ENCODE assay signal across 10 mouse cellular contexts in the genomic region with DNA sequence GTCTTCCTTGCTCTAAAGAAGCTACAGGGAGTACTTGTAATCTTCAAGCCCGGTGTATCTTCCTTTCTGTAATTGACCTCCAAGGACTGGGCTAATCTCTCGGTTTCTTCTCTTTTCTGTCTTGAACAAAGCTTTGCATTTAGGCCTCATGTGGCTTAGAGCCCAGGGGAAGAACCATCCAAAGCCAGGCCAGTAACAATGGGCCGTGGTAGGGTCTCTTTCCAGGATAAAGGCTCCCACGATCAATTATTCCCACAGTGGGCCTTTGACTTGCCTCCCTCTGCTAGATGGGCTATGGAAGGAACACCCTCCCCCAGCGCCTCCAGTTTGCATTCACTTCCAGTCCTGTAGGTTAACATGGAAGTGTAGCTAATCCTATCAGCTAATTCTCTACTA.
A peak's percentile ranks its signal among the peaks of the same experiment; 100 is the strongest.
DNase-seq lines count a peak whose midpoint lies in the region; ATAC-seq and TF ChIP-seq lines count a peak whose summit lies in the region.
"Had no signal": no experiment of that assay in that cellular context is flagged by ENCODE, and none has a peak within 500 bp of the region (broad histone marks: within the 10 kb centered on the region; RNA-seq: fewer than 3 reads in every experiment).

No protein-coding gene starts in this region.

- ATAC-seq in heart, embryonic 11.5 days (replicated peaks; ENCODE audit: insufficient number of reproducible peaks, low FRiP score, low TSS enrichment) = no peak
- ATAC-seq in lung, embryonic 15.5 days (ENCODE audit: borderline replicate concordance, extremely low read depth, low FRiP score, low TSS enrichment) = no peak
- ATAC-seq in hindbrain, postnatal 0 days = no peak
- no peak for ATAC-seq in neural tube, embryonic 15.5 days (ENCODE audit: low FRiP score)

- H3K4me3 ChIP-seq in heart, embryonic 11.5 days (ENCODE audit: low read depth, low read length) = no peak overlapping the region
- no peak overlapping the region for H3K4me3 ChIP-seq in lung, embryonic 15.5 days
- no peak overlapping the region for H3K4me3 ChIP-seq in hindbrain, postnatal 0 days (ENCODE audit: low read length)
- H3K4me3 ChIP-seq in neural tube, embryonic 15.5 days (replicated peaks) = no peak overlapping the region
- H3K4me3 ChIP-seq: neural tube, embryonic 12.5 days had no signal

- no peak overlapping the region for H3K4me2 ChIP-seq in heart, embryonic 11.5 days
- no peak overlapping the region for H3K4me2 ChIP-seq in lung, embryonic 15.5 days
- H3K4me2 ChIP-seq in hindbrain, postnatal 0 days (ENCODE audit: low read depth, low read length) = no peak overlapping the region
- H3K4me2 ChIP-seq in neural tube, embryonic 15.5 days = no peak overlapping the region
- H3K4me2 ChIP-seq: neural tube, embryonic 12.5 days had no signal

- H3K27ac ChIP-seq in heart, embryonic 11.5 days (ENCODE audit: low read depth, low read length) = 0 out of 2 replicates have a peak overlapping the region, but pooled peaks have one; percentile 10
- H3K27ac ChIP-seq in lung, embryonic 15.5 days = peak overlapping the region; percentile 84
- peak overlapping the region; percentile 70 for H3K27ac ChIP-seq in hindbrain, postnatal 0 days
- H3K27ac ChIP-seq in neural tube, embryonic 15.5 days (replicated peaks) = peak overlapping the region; percentile 64
- H3K27ac ChIP-seq: neural tube, embryonic 12.5 days had no signal

- H3K36me3 ChIP-seq in heart, embryonic 11.5 days (ENCODE audit: control insufficient read depth, insufficient read depth, low read length) = no peaks in the 10 kb centered on the region
- no peaks in the 10 kb centered on the region for H3K36me3 ChIP-seq in lung, embryonic 15.5 days
- H3K36me3 ChIP-seq in hindbrain, postnatal 0 days (ENCODE audit: insufficient read depth, low read length) = no peaks in the 10 kb centered on the region
- H3K36me3 ChIP-seq in neural tube, embryonic 15.5 days = no peaks in the 10 kb centered on the region
- H3K36me3 ChIP-seq: neural tube, embryonic 12.5 days had no signal

- no peaks in the 10 kb centered on the region for H3K9me3 ChIP-seq in heart, embryonic 11.5 days (replicated peaks; ENCODE audit: control insufficient read depth, low read length)
- no peaks in the 10 kb centered on the region for H3K9me3 ChIP-seq in lung, embryonic 15.5 days
- H3K9me3 ChIP-seq in hindbrain, postnatal 0 days (ENCODE audit: low read length) = no peaks in the 10 kb centered on the region
- no peaks in the 10 kb centered on the region for H3K9me3 ChIP-seq in neural tube, embryonic 15.5 days (replicated peaks)
- H3K9me3 ChIP-seq: neural tube, embryonic 12.5 days had no signal

- H3K4me1 ChIP-seq in heart, embryonic 11.5 days (ENCODE audit: control insufficient read depth, insufficient read depth, low read length) = peaks cover 8% of the 10 kb centered on the region
- H3K4me1 ChIP-seq in lung, embryonic 15.5 days = peaks cover 40% of the 10 kb centered on the region
- H3K4me1 ChIP-seq in hindbrain, postnatal 0 days (ENCODE audit: insufficient read depth, low read length) = peaks cover 5% of the 10 kb centered on the region; the same call in 1 of the 2 replicates
- H3K4me1 ChIP-seq in neural tube, embryonic 15.5 days = peaks cover 21% of the 10 kb centered on the region

- no peaks in the 10 kb centered on the region for H3K27me3 ChIP-seq in heart, embryonic 11.5 days (ENCODE audit: control insufficient read depth, insufficient read depth, low read length)
- no peaks in the 10 kb centered on the region for H3K27me3 ChIP-seq in lung, embryonic 15.5 days
- no peaks in the 10 kb centered on the region for H3K27me3 ChIP-seq in hindbrain, postnatal 0 days (ENCODE audit: insufficient read depth, low read length)
- no peaks in the 10 kb centered on the region for H3K27me3 ChIP-seq in neural tube, embryonic 15.5 days (replicated peaks)
- H3K27me3 ChIP-seq: neural tube, embryonic 12.5 days had no signal

- 69% methylated on average over 5 of the region's 5 CpGs for WGBS in heart, embryonic 11.5 days (ENCODE audit: insufficient replicate concordance)
- WGBS in lung, embryonic 15.5 days = 67% methylated on average over 5 of the region's 5 CpGs
- 22% methylated on average over 5 of the region's 5 CpGs for WGBS in hindbrain, postnatal 0 days
- WGBS in neural tube, embryonic 15.5 days = 19% methylated on average over 5 of the region's 5 CpGs

- DNase-seq in heart, adult 18-20 months = no peak
- DNase-seq in lung, postnatal 4 days = no peak
- DNase-seq in hindbrain, postnatal 0 days (ENCODE audit: low spot score) = peak; percentile 10
- DNase-seq in layer of hippocampus, adult 9-10 months (ENCODE audit: low spot score) = no peak
- DNase-seq in layer of hippocampus, adult 11-12 months (ENCODE audit: low spot score) = no peak
- DNase-seq: lung, adult 18-20 months had no signal

- no peak overlapping the region for H3K9ac ChIP-seq in heart, embryonic 11.5 days (ENCODE audit: low read depth, low read length)
- no peak overlapping the region for H3K9ac ChIP-seq in lung, embryonic 15.5 days
- H3K9ac ChIP-seq in hindbrain, postnatal 0 days (replicated peaks; ENCODE audit: low read length) = no peak overlapping the region
- no peak overlapping the region for H3K9ac ChIP-seq in neural tube, embryonic 15.5 days (replicated peaks)
- H3K9ac ChIP-seq: neural tube, embryonic 12.5 days had no signal

- no peak for TF ChIP-seq CTCF in hindbrain, postnatal 0 days (IDR thresholded peaks at IDR 0.05; ENCODE audit: low read depth)

Comparison
In these comparisons a context has a peak if more than half of its experiments do, and no peak if none do; other contexts are left out.
1. H3K27ac ChIP-seq: peak in every context shown above with its lines; median percentile 84 in lung, embryonic 15.5 days; 70 in hindbrain, postnatal 0 days; 64 in neural tube, embryonic 15.5 days; 10 in heart, embryonic 11.5 days.